Mouse (Mus musculus) limb, embryonic 12.5 days (tissue): ENCODE results near the gene 4931429L15Rik. TPM values are rescaled to one million over a fixed set of nuclear protein-coding genes. Genes with fewer than 3 reads are reported as not detected.
"Not testable (repeated sequence)": the region's sequence is repeated elsewhere in the genome, so short reads cannot be mapped to it uniquely, and the experiment has no call there.

Source experiments
- ATAC-seq: fragments of 200-750 bp; cut with Nextera tagmentation; 2 replicates; pipeline ENCODE4 v1.8.0; 2017; ENCODE audit warnings: low read depth, moderate TSS enrichment; ENCODE audit not compliant: insufficient number of reproducible peaks, insufficient read depth, low FRiP score, low TSS enrichment
- H3K27ac ChIP-seq: fragments of 300-500 bp; sonication (generic); 2 replicates; pipeline ENCODE4 v1.5.1; 2016; ENCODE audit warnings: mild to moderate bottlenecking, moderate library complexity
- H3K27me3 ChIP-seq: fragments of 300-500 bp; sonication (generic); 2 replicates; pipeline ENCODE4 v1.6.1; 2016; ENCODE audit warnings: mild to moderate bottlenecking, moderate library complexity
- H3K36me3 ChIP-seq: fragments of 300-500 bp; sonication (generic); 2 replicates; pipeline ENCODE4 v1.6.1; 2016; ENCODE audit warnings: mild to moderate bottlenecking, moderate library complexity
- H3K4me1 ChIP-seq: fragments of 300-500 bp; sonication (generic); replicated peaks from 2 replicates; pipeline ENCODE4 v1.6.1; 2016
- H3K4me2 ChIP-seq: fragments of 300-500 bp; sonication (generic); 2 replicates; pipeline ENCODE4 v1.6.1; 2016; ENCODE audit warnings: mild to moderate bottlenecking, moderate library complexity
- H3K4me3 ChIP-seq: fragments of 300-500 bp; sonication (generic); replicated peaks from 2 replicates; pipeline ENCODE4 v1.5.1; 2016; ENCODE audit warnings: mild to moderate bottlenecking
- H3K9ac ChIP-seq: fragments of 300-500 bp; sonication (generic); replicated peaks from 2 replicates; pipeline ENCODE4 v1.6.1; 2016; ENCODE audit warnings: mild to moderate bottlenecking, moderate library complexity
- H3K9me3 ChIP-seq: fragments of 300-500 bp; sonication (generic); 2 replicates; pipeline ENCODE4 v1.6.1; 2016; ENCODE audit warnings: mild to moderate bottlenecking, moderate library complexity
- WGBS: fragments of 180-500 bp; shearing (Covaris S2); methylation state at CpG from one replicate; pipeline ENCODE4 v1.1.7; 2016; 5-methylcytosine and 5-hydroxymethylcytosine counted together
- polyA plus RNA-seq: library from polyadenylated mRNA; unstranded; fragments of >200 nt; fragmentation: Nextera tagmentation; extraction: Ambion mirVana; gene quantifications from 2 replicates; pipeline ENCODE4 v1.2.1, GENCODE M21; 2016

4931429L15Rik gene
- not detected in 2 replicates for polyA plus RNA-seq

DNA sequence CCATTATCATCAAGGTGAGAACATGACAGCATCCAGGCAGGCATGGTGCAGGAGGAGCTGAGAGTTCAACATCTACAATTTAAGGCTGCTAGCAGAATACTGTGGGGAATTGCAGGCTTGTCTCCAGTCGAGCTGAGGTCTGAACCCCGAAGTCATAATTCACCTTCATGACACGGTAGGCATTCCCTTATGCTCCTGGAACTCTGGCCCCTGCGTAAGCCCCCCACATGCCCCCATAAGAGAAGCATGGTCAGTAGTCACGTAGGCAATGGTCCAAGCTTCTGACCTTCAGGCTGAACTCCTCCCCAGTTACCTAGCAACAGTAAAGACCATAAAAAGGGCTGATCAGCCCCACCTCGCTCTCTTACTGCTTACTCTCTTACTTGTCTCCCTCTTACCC is at the start of gene 4931429L15Rik:
TSS of gene 4931429L15Rik (minus strand) at position 101 of the 400 bp plus-strand sequence.
- H3K4me2 ChIP-seq, H3K36me3 ChIP-seq, H3K27me3 ChIP-seq, H3K9ac ChIP-seq, H3K4me3 ChIP-seq, ATAC-seq, H3K27ac ChIP-seq: not testable (repeated sequence)
- Histone ChIP-seq H3K4me1 (peaks cover 15% of the 10 kb centered on the region), H3K9me3 (peaks cover 11% of the 10 kb centered on the region; the same call in 1 of the 2 replicates)
- WGBS = 79% methylated on average over 6 of the region's 6 CpGs

DNA sequence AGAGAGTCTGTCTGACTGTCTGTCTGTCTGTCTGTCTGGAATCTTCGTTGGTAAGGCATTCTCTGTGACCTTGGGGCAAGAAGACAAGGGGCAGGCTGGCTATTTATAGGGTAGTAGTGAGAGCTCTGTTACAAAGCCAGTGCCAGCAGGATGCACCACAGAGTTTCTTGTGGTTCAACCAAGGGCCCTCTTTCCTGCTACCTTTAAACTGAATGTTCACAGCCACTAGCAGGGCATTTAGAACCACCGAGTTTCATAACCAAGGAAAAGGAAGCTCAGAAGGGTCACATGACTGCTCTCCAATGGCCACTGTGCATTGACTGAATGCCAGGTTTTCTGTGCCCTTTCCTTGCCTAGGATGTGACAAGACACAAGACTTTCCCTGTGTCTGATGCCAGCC is 42.7 kb upstream of the 4931429L15Rik start:
- no peaks in the 10 kb centered on the region for H3K36me3 ChIP-seq
- H3K4me3 ChIP-seq = no peak overlapping the region
- ATAC-seq = no peak
- no peak overlapping the region for H3K4me2 ChIP-seq
- WGBS = 55% methylated on average over 2 of the region's 2 CpGs
- peaks cover 8% of the 10 kb centered on the region for H3K4me1 ChIP-seq
- H3K9me3 ChIP-seq = no peaks in the 10 kb centered on the region
- no peaks in the 10 kb centered on the region for H3K27me3 ChIP-seq
- H3K9ac ChIP-seq = no peak overlapping the region
- no peak overlapping the region for H3K27ac ChIP-seq

DNA sequence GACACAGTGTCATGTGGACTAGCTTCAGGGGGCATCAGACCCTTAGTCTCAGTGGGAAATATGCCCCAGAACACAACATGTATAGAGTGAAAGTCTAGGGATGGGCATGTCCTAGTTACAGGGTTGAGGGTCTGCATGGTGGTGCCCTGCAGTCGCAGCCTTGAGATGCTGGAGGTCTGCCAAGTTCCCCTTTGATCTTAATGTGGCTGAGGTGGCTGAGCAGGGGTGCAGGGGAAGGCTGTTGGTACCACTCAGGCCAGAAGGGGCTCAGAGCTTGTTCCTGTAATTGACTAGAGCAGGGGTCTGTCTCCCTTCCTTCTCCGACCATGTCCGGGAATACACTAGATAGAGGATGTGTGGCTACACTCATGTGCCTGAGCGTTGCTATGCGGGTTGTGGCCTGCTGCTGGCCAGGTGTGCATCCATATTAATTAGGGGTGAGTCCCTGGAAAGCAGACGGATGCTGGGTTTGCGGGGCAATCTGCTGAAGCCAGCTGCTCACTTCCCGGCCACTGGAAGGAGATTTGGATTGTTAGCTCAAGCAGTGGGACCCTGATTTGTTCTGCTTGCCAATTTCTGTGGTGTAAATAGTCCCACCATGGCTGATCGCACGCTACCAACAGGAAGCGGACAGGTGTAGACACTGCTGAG is 41.8 kb upstream of the 4931429L15Rik start:
- Histone ChIP-seq H3K9me3 (no peaks in the 10 kb centered on the region), H3K4me3 (no peak overlapping the region), H3K4me1 (peaks cover 8% of the 10 kb centered on the region), H3K4me2 (no peak overlapping the region), H3K27ac (no peak overlapping the region), H3K9ac (no peak overlapping the region), H3K27me3 (no peaks in the 10 kb centered on the region), H3K36me3 (no peaks in the 10 kb centered on the region)
- whole genome bisulfite sequencing = 46% methylated on average over 11 of the region's 11 CpGs
- ATAC-seq = no peak

DNA sequence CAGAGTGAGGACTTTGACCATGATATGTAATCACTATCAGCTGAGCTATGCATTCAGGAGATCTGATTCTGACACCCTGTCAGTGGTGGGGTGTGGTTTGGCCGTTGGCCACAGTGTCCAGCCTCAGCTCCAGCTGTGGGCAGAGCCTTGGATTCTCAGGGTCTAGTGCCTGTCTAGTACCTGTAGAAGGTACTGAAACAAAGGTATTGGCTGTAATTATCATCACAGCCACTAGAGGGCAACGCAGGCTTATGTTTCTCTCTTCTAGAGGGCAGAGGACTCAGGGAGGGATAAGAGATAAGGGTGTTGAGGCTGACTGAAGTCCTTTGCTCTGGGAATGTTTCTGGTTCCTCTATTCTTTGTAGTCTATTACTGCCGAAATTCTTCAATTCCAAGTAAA is 34.2 kb upstream of the 4931429L15Rik start:
- 2% methylated on average over 3 of the region's 3 CpGs for WGBS
- Histone ChIP-seq H3K27me3 (peaks cover 35% of the 10 kb centered on the region), H3K4me3 (no peak overlapping the region), H3K36me3 (no peaks in the 10 kb centered on the region), H3K9me3 (no peaks in the 10 kb centered on the region), H3K27ac (no peak overlapping the region), H3K4me1 (peaks cover 24% of the 10 kb centered on the region), H3K9ac (no peak overlapping the region), H3K4me2 (no peak overlapping the region)
- ATAC-seq = no peak

DNA sequence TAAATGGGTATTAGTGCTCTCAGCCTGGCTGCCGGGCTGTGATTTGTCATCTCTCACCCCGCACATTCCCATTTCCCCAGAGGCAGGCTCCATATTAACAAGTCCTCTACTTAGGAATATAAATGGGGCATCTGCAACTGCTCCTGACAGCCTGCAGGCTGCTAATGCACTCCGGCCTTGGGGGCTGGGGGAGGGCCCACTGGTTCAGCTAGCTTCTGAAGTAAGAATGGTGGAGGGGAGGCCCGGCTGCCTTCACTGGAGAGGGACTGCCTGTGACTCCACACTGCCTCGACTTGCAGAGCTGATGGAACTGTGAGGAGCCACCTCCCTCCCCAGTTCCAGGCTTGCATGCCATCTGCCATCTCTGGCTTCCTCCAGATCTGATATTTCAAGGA is 33.5 kb upstream of the 4931429L15Rik start:
- no peak overlapping the region for H3K4me2 ChIP-seq
- H3K9me3 ChIP-seq = no peaks in the 10 kb centered on the region
- no peak for ATAC-seq
- peaks cover 24% of the 10 kb centered on the region for H3K4me1 ChIP-seq
- H3K27ac ChIP-seq = no peak overlapping the region
- 9% methylated on average over 5 of the region's 5 CpGs for WGBS
- H3K27me3 ChIP-seq = peaks cover 35% of the 10 kb centered on the region
- H3K9ac ChIP-seq = no peak overlapping the region; the same call in 1 of the 2 replicates
- H3K4me3 ChIP-seq = no peak overlapping the region
- no peaks in the 10 kb centered on the region for H3K36me3 ChIP-seq

DNA sequence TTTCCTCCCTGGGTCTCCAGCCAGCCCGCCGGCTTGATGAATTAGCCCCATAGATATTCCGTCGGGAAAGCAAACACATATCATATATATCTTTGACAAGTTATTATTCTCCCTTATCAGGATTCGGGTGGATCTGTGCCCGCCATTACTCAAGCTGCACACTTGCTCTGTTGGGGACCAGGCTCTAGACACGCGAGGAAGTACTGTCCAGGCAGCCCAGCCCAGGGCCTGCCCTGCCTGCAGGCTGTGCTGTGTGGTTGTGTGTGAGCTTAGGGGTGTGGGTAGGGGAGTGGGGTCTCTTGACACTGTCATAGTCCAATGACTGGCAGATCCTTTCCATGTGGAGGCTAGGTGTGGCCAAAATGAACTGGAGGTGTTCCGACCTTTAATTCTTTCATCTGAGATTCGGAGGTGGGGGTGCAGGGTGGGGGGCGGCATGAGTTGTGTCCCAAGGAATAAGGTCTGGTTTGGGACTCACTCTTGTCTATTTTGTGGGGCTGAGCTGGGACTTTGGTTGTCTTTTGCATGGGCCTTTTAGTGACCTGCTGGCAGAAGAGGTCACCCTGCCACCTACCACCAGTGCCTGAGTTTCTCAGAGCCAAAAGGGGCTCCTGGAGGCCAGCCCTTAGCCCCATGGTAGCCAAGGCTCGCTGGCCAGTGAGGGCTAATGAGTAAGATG is 33.0 kb upstream of the 4931429L15Rik start:
- Histone ChIP-seq H3K27me3 (peaks cover 35% of the 10 kb centered on the region), H3K4me3 (no peak overlapping the region), H3K4me1 (peaks cover 24% of the 10 kb centered on the region), H3K27ac (no peak overlapping the region), H3K9me3 (no peaks in the 10 kb centered on the region), H3K36me3 (no peaks in the 10 kb centered on the region), H3K4me2 (no peak overlapping the region), H3K9ac (no peak overlapping the region; the same call in 1 of the 2 replicates)
- 47% methylated on average over 12 of the region's 12 CpGs for WGBS
- ATAC-seq = no peak

DNA sequence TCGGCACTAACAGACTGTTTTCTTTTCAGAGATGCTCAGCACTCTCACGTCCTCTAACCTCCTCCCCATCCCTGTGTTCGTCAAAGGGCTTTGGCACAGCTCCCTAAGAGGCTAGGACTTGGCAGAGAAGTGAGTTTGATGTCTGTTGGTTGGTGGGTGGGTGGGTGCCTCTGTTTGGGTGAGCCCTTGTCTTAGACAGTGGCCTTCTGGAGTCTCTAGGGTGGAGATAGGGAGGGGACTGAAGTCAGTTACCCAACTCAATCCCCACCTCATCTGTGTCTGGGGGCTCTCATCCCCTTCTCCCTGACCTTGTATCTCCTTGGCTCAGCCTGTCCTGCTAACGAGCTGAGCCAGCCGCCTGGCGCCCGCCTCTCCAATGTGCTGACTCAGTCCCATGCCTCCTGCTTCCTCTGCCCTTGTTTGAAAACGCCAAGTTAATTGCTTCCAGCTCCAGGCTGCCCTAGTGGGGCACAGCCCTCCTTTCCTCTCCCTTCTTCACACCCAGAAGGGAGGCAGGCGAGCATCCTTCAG is 30.7 kb upstream of the 4931429L15Rik start:
- Histone ChIP-seq H3K4me2 (no peak overlapping the region), H3K4me1 (peaks cover 24% of the 10 kb centered on the region), H3K36me3 (no peaks in the 10 kb centered on the region), H3K9me3 (no peaks in the 10 kb centered on the region), H3K27ac (no peak overlapping the region), H3K27me3 (peaks cover 35% of the 10 kb centered on the region), H3K4me3 (no peak overlapping the region), H3K9ac (no peak overlapping the region)
- WGBS = 22% methylated on average over 9 of the region's 9 CpGs
- ATAC-seq = peak; percentile 33; the same call in 1 of the 2 replicates

DNA sequence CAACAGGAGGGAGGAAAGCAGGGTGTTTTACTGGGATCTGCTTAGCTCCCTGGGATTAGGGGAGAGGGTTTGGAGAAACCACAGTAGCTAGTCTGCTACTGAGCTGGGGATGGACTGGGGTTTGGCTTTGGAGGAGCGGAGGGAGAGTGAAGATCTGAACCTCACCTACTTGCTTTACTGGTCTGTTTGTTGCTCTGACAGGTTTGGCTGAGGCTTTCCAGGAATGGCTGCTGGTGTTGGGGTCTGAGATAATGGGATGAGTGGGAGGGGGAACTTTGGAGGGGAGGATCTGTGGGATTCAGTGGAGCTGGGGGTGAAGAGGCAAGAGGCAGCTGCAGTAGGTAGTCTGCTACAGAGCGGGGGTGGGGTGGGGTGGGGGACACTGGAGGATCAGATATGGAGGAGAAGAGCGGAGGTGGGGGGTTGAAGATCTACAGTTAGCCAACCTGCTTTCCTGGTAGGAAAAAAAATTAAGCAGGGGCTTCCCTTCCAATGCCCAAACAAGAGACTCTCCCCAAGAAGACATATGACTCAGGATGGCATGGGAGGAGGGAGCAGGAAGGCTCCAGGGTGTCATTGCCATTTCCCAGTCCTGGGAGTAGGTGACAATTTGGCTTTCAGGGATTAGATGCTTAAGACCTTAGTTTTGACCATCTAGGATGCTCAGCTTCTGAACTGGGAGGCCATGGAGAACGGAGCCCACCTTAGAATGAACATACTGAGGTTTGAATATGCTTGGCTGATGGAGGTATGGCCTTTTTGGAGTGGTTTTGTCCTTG is 26.3 kb upstream of the 4931429L15Rik start:
- H3K4me2 ChIP-seq = no peak overlapping the region
- WGBS = 80% methylated on average over 4 of the region's 4 CpGs
- no peaks in the 10 kb centered on the region for H3K36me3 ChIP-seq
- H3K4me1 ChIP-seq = peaks cover 11% of the 10 kb centered on the region
- H3K9ac ChIP-seq = no peak overlapping the region
- no peak overlapping the region for H3K27ac ChIP-seq
- peaks cover 8% of the 10 kb centered on the region for H3K27me3 ChIP-seq
- no peaks in the 10 kb centered on the region for H3K9me3 ChIP-seq
- ATAC-seq = no peak
- no peak overlapping the region for H3K4me3 ChIP-seq

DNA sequence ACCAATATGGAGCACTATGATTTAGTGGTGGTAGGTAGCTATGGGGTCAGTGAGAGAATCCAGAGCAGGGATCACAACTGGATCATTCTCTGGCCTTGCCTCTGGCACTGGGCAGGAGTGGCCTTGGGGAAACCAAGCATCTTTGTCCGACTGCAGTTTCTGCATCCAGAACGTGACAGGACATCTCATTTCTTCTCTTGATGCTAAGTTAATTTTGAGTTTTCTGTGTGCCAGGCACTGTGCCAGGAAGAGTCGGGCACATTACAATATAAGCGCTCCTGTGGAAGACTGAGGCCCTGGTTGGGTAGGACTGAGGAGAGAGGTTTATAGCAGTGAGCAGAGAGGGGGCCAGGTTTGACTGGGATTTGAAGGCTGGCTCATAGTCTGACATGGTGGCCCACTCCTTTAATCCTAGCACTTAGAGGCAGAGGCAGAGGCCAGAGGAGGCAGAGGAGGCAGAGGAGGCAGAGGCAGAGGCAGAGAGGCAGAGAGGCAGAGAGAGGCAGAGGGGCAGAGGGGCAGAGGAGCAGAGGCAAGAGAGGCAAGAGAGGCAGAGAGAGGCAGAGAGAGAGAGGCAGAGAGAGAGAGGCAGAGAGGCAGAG is 19.4 kb upstream of the 4931429L15Rik start:
- Histone ChIP-seq H3K4me2 (no peak overlapping the region), H3K4me1 (peaks cover 21% of the 10 kb centered on the region), H3K9ac (no peak overlapping the region), H3K4me3 (no peak overlapping the region), H3K36me3 (no peaks in the 10 kb centered on the region), H3K27ac (no peak overlapping the region), H3K27me3 (peaks cover 20% of the 10 kb centered on the region), H3K9me3 (no peaks in the 10 kb centered on the region)
- WGBS = 88% methylated on average over 4 of the region's 4 CpGs
- ATAC-seq = no peak

DNA sequence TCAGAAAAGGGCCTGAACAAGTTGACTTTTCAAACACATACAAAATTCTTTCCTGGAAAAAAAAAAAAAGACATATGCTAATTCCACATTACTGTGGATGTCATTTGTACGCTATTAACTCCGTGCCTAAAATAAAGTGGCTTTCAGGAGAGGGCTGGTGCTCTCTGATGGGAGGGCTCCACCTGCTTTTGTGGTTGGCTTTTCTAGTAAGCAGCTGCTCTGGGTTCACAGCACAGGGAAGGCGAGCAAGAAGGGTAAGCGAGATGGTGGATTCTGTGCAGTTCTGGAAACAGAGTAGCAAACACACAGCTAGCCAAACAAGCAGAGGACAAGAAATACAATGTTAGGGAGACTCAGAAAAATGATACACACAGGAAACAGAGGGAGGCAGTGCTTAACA is 18.6 kb upstream of the 4931429L15Rik start:
- H3K4me2 ChIP-seq = no peak overlapping the region
- H3K36me3 ChIP-seq = no peaks in the 10 kb centered on the region
- H3K27me3 ChIP-seq = peaks cover 23% of the 10 kb centered on the region
- no peak overlapping the region for H3K9ac ChIP-seq
- peaks cover 21% of the 10 kb centered on the region for H3K4me1 ChIP-seq
- H3K9me3 ChIP-seq = no peaks in the 10 kb centered on the region
- H3K27ac ChIP-seq = no peak overlapping the region
- WGBS = 39% methylated on average over 4 of the region's 4 CpGs
- no peak overlapping the region for H3K4me3 ChIP-seq
- ATAC-seq = no peak

DNA sequence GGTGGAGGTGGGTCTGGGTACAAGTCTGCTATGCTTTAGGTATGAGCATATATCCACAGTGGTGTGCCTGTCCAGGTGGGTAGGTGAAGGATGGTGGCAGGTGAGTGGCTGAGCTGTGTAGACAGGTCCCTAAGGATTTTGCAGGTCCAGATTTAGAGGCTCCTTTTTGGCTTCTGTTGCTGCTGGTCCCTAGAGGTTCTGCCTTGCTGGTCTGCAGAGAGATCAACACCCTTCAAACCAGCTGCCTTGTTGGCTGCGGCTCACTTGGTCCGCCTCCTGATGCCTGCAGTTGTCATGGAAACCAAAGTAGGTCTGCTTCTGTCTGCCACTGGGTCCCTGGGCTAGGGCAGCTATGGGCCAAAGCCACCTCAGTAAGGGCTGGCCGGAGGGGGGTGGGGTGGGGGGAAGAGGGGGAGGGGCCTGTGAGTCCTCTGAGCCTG is 18.1 kb upstream of the 4931429L15Rik start:
- Histone ChIP-seq H3K36me3 (no peaks in the 10 kb centered on the region), H3K9ac (no peak overlapping the region), H3K4me1 (peaks cover 21% of the 10 kb centered on the region), H3K9me3 (no peaks in the 10 kb centered on the region), H3K27me3 (peaks cover 23% of the 10 kb centered on the region), H3K4me3 (no peak overlapping the region), H3K4me2 (no peak overlapping the region), H3K27ac (no peak overlapping the region)
- WGBS = 2% methylated on average over 3 of the region's 3 CpGs
- ATAC-seq = no peak; the same call in 1 of the 2 replicates
